Mouse (Mus musculus) small intestine, adult 2 months (tissue): ENCODE results near the gene Olfm1. TPM values are rescaled to one million over a fixed set of nuclear protein-coding genes. Genes with fewer than 3 reads are reported as not detected.

Source experiments
- H3K27ac ChIP-seq: fragments of 200-500 bp; 2 replicates; pipeline ENCODE4 v1.5.1; 2012; ENCODE audit warnings: low read depth, low read length, control low read depth, inconsistent platforms; ENCODE audit not compliant: insufficient read depth
- H3K27me3 ChIP-seq: fragments of 200-500 bp; 2 replicates; pipeline ENCODE4 v1.6.1; 2012; ENCODE audit warnings: mild to moderate bottlenecking, moderate library complexity, low read length, inconsistent platforms; ENCODE audit not compliant: control insufficient read depth, insufficient read depth
- H3K36me3 ChIP-seq: fragments of 200-500 bp; 2 replicates; pipeline ENCODE4 v1.6.1; 2012; ENCODE audit warnings: mild to moderate bottlenecking, low read length, control low read depth, inconsistent platforms; ENCODE audit not compliant: control insufficient read depth, insufficient read depth
- H3K4me1 ChIP-seq: fragments of 200-500 bp; 2 replicates; pipeline ENCODE4 v1.6.1; 2012; ENCODE audit warnings: low read length, inconsistent platforms, mixed read lengths; ENCODE audit not compliant: control insufficient read depth, insufficient read depth, insufficient read length
- H3K4me3 ChIP-seq: fragments of 200-500 bp; 2 replicates; pipeline ENCODE4 v1.5.1; 2012; ENCODE audit warnings: low read depth, mild to moderate bottlenecking, control low read depth, inconsistent platforms, low read length, moderate library complexity
- CTCF ChIP-seq: fragments of 200-500 bp; IDR thresholded peaks from 2 replicates; pipeline ENCODE4 v1.5.1; 2012; ENCODE audit warnings: low read depth, mild to moderate bottlenecking, control low read depth, inconsistent platforms, low read length, moderate library complexity, mixed read lengths; ENCODE audit not compliant: insufficient replicate concordance, insufficient read length; ENCODE audit errors: extremely low read depth
- POLR2A ChIP-seq: fragments of 200-500 bp; IDR thresholded peaks from 2 replicates; pipeline ENCODE4 v1.6.1; 2012; ENCODE audit warnings: low read depth, mild to moderate bottlenecking, control low read depth, inconsistent platforms, low read length, moderate library complexity
- WGBS: fragments of 180-500 bp; shearing (Covaris S2); methylation state at CpG from one replicate; pipeline ENCODE4 v1.1.7; 2018; 5-methylcytosine and 5-hydroxymethylcytosine counted together
- polyA plus RNA-seq: library from polyadenylated mRNA; depleted of rRNA; stranded (reverse); fragments of >200 nt; gene quantifications from 2 replicates; pipeline ENCODE4 v1.2.3, GENCODE M21; 2012; rRNA removed

The Olfm1 gene
- polyA plus RNA-seq, 1 experiment: 8.9 TPM

DNA sequence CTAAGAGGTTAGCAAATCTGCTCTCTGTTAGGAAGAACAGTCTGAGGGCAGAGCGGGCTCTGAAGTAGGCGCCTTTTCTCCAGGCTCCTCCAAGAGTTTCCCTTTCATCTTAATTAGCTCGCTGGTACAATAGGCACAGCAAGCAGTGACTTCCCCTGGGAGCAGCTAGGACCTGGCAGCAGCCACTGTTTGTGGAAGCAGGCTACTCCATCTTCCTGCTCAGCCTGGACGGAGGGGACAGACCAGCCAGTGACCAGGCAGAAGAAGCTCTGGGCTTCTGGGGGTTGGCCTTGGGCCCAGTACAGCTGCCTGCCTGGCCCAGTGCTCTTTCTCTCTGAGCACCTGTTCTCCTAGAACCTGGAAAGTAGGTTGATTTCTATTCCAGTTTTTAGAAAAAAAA lies 77.8 kb downstream of the Olfm1 start:
- TF ChIP-seq CTCF (no peak), POLR2A (no peak)
- no peaks in the 10 kb centered on the region for H3K27me3 ChIP-seq
- no peak overlapping the region for H3K27ac ChIP-seq
- 53% methylated on average over 4 of the region's 4 CpGs for WGBS
- no peaks in the 10 kb centered on the region for H3K4me1 ChIP-seq
- H3K36me3 ChIP-seq: no peaks in the 10 kb centered on the region
- H3K4me3 ChIP-seq: no peak overlapping the region

DNA sequence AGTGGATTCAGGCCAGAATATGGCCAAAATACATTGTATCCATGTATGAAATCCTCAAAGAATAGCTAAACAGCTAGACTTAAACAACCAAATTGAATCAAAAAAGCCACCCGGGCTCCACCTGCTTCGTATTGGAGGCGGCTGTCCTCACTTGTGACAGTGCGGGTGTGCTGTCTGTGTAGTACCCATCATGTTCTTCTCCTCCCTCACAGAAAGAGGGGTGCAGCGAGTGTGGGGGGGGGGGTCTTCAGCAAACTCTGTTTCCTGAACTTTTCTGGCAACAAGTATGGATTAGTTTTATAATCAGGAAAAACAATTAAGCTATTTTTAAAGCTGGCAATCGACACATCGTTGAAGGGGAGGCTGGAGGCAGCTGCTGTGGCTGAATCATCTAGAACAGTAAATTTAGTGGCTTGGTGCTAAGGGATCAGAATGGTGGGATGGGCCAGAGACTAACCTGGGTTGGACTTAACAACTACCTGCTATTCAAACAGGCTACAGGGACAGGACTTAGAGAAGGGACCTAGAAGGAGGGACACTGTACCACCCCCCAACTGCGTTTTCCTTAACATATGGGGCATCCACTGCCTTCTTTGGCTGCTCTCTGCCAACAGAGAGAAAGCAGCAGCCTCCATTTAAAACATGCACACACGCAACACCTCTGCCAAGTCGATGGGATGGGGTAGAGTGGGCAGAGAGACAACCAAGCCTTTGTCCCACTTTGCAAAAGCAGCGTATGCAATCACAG lies 79.6 kb downstream of the Olfm1 start:
- TF ChIP-seq POLR2A (no peak), CTCF (no peak)
- no peaks in the 10 kb centered on the region for H3K27me3 ChIP-seq
- no peaks in the 10 kb centered on the region for H3K36me3 ChIP-seq
- WGBS: 65% methylated on average over 11 of the region's 11 CpGs
- no peak overlapping the region for H3K27ac ChIP-seq
- no peaks in the 10 kb centered on the region for H3K4me1 ChIP-seq
- no peak overlapping the region for H3K4me3 ChIP-seq

DNA sequence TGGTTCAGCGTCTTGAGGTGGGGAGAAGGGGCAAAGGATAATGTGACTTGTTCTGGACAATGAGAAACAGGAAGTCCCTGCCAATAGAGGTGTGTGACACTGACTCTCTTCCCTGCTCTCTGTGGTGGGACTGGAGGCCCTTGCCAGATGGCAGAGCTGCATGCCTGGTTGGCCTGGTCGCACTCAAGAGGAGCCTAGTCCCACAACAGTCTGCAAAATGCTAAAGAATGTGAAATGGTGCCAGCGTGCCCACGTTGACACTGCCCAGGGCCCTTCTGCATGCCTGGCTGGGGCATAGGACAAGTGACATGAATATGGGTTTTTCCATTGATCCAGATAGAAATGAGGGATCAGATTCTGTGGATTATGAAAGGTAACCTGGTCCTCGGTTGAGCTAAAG lies 81.2 kb downstream of the Olfm1 start:
- WGBS: 88% methylated on average over 5 of the region's 5 CpGs
- H3K4me3 ChIP-seq: no peak overlapping the region
- H3K27ac ChIP-seq: no peak overlapping the region
- no peaks in the 10 kb centered on the region for H3K36me3 ChIP-seq
- TF ChIP-seq CTCF (no peak), POLR2A (no peak)
- no peaks in the 10 kb centered on the region for H3K27me3 ChIP-seq
- H3K4me1 ChIP-seq: 0 out of 2 replicates have a peak, but pooled peaks cover 1% of the 10 kb centered on the region

DNA sequence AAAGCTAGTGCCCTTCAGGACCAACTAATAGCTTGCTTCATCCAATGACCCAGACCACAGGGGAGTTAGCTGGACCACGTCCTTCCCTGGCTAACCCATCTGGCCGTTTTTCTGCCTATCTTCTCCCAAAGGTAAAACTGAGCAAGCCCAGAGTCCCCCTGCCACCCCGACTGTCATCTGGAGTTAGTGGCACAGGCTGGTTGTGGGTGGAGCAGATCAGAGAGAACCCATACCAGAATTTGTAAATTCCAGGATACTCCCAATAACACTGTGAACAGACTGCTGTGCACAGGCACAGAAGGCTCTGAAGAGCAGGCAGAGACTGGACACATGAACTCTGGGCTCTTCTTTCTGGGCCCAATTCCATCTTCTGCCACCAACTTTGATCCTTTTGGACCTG lies 82.6 kb downstream of the Olfm1 start:
- TF ChIP-seq CTCF (no peak), POLR2A (no peak)
- Histone ChIP-seq H3K4me1 (0 out of 2 replicates have a peak, but pooled peaks cover 1% of the 10 kb centered on the region), H3K36me3 (no peaks in the 10 kb centered on the region), H3K27ac (no peak overlapping the region), H3K27me3 (no peaks in the 10 kb centered on the region), H3K4me3 (no peak overlapping the region)
- WGBS: 70% methylated on average over 3 of the region's 3 CpGs

DNA sequence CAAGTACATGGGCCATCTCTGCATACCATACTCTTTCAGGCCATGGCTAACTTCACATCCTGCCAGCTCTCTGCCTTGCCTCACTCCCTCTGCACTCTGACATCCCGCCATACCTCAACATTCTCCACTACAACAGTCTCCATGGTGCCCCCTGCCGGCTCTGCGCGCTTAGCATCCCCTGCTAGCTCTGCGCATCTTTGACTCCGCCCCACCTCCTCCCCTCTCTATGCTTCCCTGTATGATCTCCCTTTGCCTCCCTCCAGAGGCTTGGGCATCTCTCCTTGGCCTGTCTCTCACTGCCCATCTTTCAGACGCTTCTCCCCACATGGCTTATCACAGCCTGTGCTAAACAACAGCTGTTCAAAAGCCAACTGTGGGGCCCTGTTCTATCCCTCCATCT lies 85.4 kb downstream of the Olfm1 start:
- no peaks in the 10 kb centered on the region for H3K27me3 ChIP-seq
- TF ChIP-seq CTCF (peak; percentile 27; the same call in 1 of the 2 replicates), POLR2A (no peak)
- no peak overlapping the region for H3K4me3 ChIP-seq
- 0 out of 2 replicates have a peak, but pooled peaks cover 1% of the 10 kb centered on the region for H3K4me1 ChIP-seq
- H3K36me3 ChIP-seq: no peaks in the 10 kb centered on the region
- H3K27ac ChIP-seq: no peak overlapping the region
- 14% methylated on average over 7 of the region's 7 CpGs for WGBS

DNA sequence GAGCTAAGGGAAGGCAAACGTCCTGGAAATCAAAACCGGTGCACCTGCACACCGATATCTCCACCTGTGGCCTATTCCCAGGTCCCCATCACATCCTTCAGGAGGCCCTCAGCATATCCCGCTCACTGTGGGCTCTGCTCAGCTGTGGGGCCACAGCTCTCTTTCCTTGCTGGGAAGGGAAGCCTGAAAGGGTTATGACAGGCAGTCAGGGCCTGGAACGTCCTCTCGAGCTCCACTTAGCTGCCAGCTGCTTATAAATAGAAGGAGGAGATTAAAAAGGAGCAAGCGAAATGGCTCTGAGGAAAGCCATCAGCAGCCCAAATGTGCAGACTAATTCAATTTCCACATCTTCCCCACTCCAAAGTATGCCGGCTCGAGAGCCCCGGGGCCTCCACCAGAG lies 86.1 kb downstream of the Olfm1 start:
- H3K4me1 ChIP-seq: 0 out of 2 replicates have a peak, but pooled peaks cover 1% of the 10 kb centered on the region
- H3K27me3 ChIP-seq: no peaks in the 10 kb centered on the region
- no peak overlapping the region for H3K27ac ChIP-seq
- WGBS: 78% methylated on average over 10 of the region's 10 CpGs
- H3K4me3 ChIP-seq: no peak overlapping the region
- TF ChIP-seq CTCF (no peak), POLR2A (no peak)
- H3K36me3 ChIP-seq: no peaks in the 10 kb centered on the region

Other genes with a start within 250 kb of the Olfm1 start
- gene Fcnb, start 108.1 kb upstream of the Olfm1 start, polyA plus RNA-seq: not detected in 2 replicates